8 mouse cellular contexts compared by ENCODE assay signal in the genomic region with DNA sequence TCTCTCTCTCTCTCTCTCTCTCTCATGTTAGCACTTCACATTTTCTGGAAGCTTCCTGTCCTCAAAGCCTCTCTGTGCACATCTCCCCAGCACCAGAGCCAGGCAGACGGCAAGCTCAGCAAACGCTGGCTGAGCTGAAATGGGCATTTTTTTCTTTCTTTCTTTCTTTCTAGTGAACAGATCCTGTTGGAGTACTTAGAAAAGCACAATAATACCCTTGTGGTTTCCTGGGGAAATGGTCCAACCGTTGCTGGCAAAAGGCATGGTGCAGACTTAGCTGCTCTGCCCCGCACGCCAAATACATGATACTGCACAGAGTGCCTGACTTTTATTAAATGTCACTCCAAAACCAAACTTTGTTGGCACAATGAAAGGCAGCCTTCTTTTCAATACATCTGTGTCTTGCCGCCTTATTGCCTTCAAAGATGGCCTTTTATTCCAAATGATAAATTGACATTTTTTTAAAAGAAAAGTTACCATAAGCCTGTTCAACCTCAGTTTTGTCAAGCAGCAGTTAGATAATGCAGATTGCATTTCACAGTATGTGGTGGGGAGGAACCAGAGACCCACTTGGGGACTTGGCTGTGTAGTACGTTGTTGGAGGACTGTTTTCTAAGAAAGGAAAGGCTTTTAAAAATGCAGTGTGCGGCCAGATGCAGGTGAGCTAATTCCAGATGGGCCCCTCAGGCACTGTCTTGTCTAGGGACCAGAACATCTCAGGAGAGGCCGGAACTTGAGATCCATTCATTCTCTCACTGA. TPM values are rescaled to one million over a fixed set of nuclear protein-coding genes. Genes with fewer than 3 reads are reported as not detected.
A peak's percentile ranks its signal among the peaks of the same experiment; 100 is the strongest.
DNase-seq lines count a peak whose midpoint lies in the region; ATAC-seq and TF ChIP-seq lines count a peak whose summit lies in the region.

No protein-coding gene starts in this region.

- no peak for TF ChIP-seq POLR2A in kidney, adult 2 months (IDR thresholded peaks at IDR 0.05; ENCODE audit: low read depth, low read length)

- no peak for TF ChIP-seq CTCF in kidney, adult 2 months (conservative IDR thresholded peaks at IDR 0.05; ENCODE audit: insufficient read depth, insufficient read length, low read depth, low read length)

- no peaks in the 10 kb centered on the region for H3K4me1 ChIP-seq in kidney, adult 2 months (ENCODE audit: control insufficient read depth, insufficient read depth, low read length)
- H3K4me1 ChIP-seq in kidney, embryonic 14.5 days (ENCODE audit: control insufficient read depth, insufficient read depth, low read length), result peaks cover 9% of the 10 kb centered on the region
- H3K4me1 ChIP-seq in embryonic facial prominence, embryonic 10.5 days, result peaks cover 45% of the 10 kb centered on the region
- peaks cover 12% of the 10 kb centered on the region for H3K4me1 ChIP-seq in heart, embryonic 12.5 days (replicated peaks)
- H3K4me1 ChIP-seq in midbrain, embryonic 10.5 days, result peaks cover 57% of the 10 kb centered on the region
- no peaks in the 10 kb centered on the region for H3K4me1 ChIP-seq in liver, embryonic 11.5 days (replicated peaks; ENCODE audit: control insufficient read depth, insufficient read depth, low read length)

- H3K4me2 ChIP-seq in kidney, embryonic 14.5 days (replicated peaks; ENCODE audit: low read depth, low read length), result no peak overlapping the region
- no peak overlapping the region for H3K4me2 ChIP-seq in heart, embryonic 12.5 days
- no peak overlapping the region for H3K4me2 ChIP-seq in liver, embryonic 11.5 days

- peak; percentile 19 for DNase-seq in kidney, adult 2 months
- no peak for DNase-seq in embryonic facial prominence, embryonic 10.5 days (ENCODE audit: low spot score)
- DNase-seq in midbrain, embryonic 10.5 days (ENCODE audit: low spot score), result no peak
- DNase-seq in liver, embryonic 11.5 days (ENCODE audit: low spot score), result no peak
- no peak for DNase-seq in ovary, adult 18-20 months (ENCODE audit: low spot score)
- no peak for DNase-seq in kidney, postnatal 10 days

- ATAC-seq in kidney, embryonic 14.5 days (ENCODE audit: low FRiP score, low TSS enrichment), result no peak
- peak; percentile 61; the same call in 1 of the 2 replicates for ATAC-seq in heart, embryonic 12.5 days (ENCODE audit: insufficient number of reproducible peaks, low FRiP score)
- ATAC-seq in liver, embryonic 11.5 days (replicated peaks; ENCODE audit: low FRiP score), result no peak

- peaks cover 3% of the 10 kb centered on the region; the same call in 1 of the 2 replicates for H3K36me3 ChIP-seq in kidney, adult 2 months (ENCODE audit: control insufficient read depth, insufficient read depth, low read length)
- no peaks in the 10 kb centered on the region for H3K36me3 ChIP-seq in kidney, embryonic 14.5 days (ENCODE audit: control insufficient read depth, insufficient read depth, low read length)
- H3K36me3 ChIP-seq in embryonic facial prominence, embryonic 10.5 days (replicated peaks), result no peaks in the 10 kb centered on the region
- H3K36me3 ChIP-seq in heart, embryonic 12.5 days, result no peaks in the 10 kb centered on the region
- H3K36me3 ChIP-seq in midbrain, embryonic 10.5 days, result no peaks in the 10 kb centered on the region
- H3K36me3 ChIP-seq in liver, embryonic 11.5 days (ENCODE audit: control insufficient read depth, insufficient read depth, low read length), result no peaks in the 10 kb centered on the region

- no peaks in the 10 kb centered on the region for H3K27me3 ChIP-seq in kidney, adult 2 months (replicated peaks; ENCODE audit: control insufficient read depth, insufficient read depth, low read length)
- no peaks in the 10 kb centered on the region for H3K27me3 ChIP-seq in kidney, embryonic 14.5 days (ENCODE audit: control insufficient read depth, insufficient read depth, low read length)
- no peaks in the 10 kb centered on the region for H3K27me3 ChIP-seq in embryonic facial prominence, embryonic 10.5 days (replicated peaks; ENCODE audit: low read depth, poor library complexity, severe bottlenecking)
- H3K27me3 ChIP-seq in heart, embryonic 12.5 days (replicated peaks), result 0 out of 2 replicates have a peak, but pooled peaks cover 4% of the 10 kb centered on the region
- H3K27me3 ChIP-seq in midbrain, embryonic 10.5 days (ENCODE audit: low read depth, poor library complexity, severe bottlenecking), result peaks cover 16% of the 10 kb centered on the region
- no peaks in the 10 kb centered on the region for H3K27me3 ChIP-seq in liver, embryonic 11.5 days (replicated peaks; ENCODE audit: control insufficient read depth, insufficient read depth, low read length)

- H3K9me3 ChIP-seq in kidney, embryonic 14.5 days (ENCODE audit: control insufficient read depth, low read length), result no peaks in the 10 kb centered on the region
- no peaks in the 10 kb centered on the region for H3K9me3 ChIP-seq in embryonic facial prominence, embryonic 10.5 days
- no peaks in the 10 kb centered on the region for H3K9me3 ChIP-seq in heart, embryonic 12.5 days (replicated peaks)
- no peaks in the 10 kb centered on the region for H3K9me3 ChIP-seq in midbrain, embryonic 10.5 days (replicated peaks)
- H3K9me3 ChIP-seq in liver, embryonic 11.5 days (ENCODE audit: control insufficient read depth, low read length), result no peaks in the 10 kb centered on the region

- H3K9ac ChIP-seq in kidney, embryonic 14.5 days (ENCODE audit: low read depth, low read length), result no peak overlapping the region
- no peak overlapping the region for H3K9ac ChIP-seq in heart, embryonic 12.5 days
- no peak overlapping the region for H3K9ac ChIP-seq in liver, embryonic 11.5 days (ENCODE audit: low read depth, low read length)

- H3K4me3 ChIP-seq in kidney, adult 2 months (ENCODE audit: insufficient read depth, low read depth, low read length), result no peak overlapping the region
- H3K4me3 ChIP-seq in kidney, embryonic 14.5 days (ENCODE audit: low read length), result no peak overlapping the region
- H3K4me3 ChIP-seq in embryonic facial prominence, embryonic 10.5 days, result no peak overlapping the region
- H3K4me3 ChIP-seq in heart, embryonic 12.5 days, result no peak overlapping the region
- no peak overlapping the region for H3K4me3 ChIP-seq in midbrain, embryonic 10.5 days
- H3K4me3 ChIP-seq in liver, embryonic 11.5 days (ENCODE audit: low read depth, low read length), result no peak overlapping the region

- 76% methylated on average over 9 of the region's 9 CpGs for WGBS in kidney, adult 2 months
- 85% methylated on average over 9 of the region's 9 CpGs for WGBS in kidney, embryonic 14.5 days
- 71% methylated on average over 9 of the region's 9 CpGs for WGBS in embryonic facial prominence, embryonic 10.5 days
- 63% methylated on average over 9 of the region's 9 CpGs for WGBS in heart, embryonic 12.5 days
- 71% methylated on average over 9 of the region's 9 CpGs for WGBS in midbrain, embryonic 10.5 days
- WGBS in liver, embryonic 11.5 days, result 62% methylated on average over 9 of the region's 9 CpGs

- H3K27ac ChIP-seq in kidney, adult 2 months (ENCODE audit: insufficient read depth, low read depth, low read length), result no peak overlapping the region
- H3K27ac ChIP-seq in kidney, embryonic 14.5 days (ENCODE audit: low read depth, low read length), result no peak overlapping the region
- H3K27ac ChIP-seq in embryonic facial prominence, embryonic 10.5 days (replicated peaks), result peak overlapping the region; percentile 69
- H3K27ac ChIP-seq in heart, embryonic 12.5 days (ENCODE audit: poor library complexity, severe bottlenecking), result no peak overlapping the region
- peak overlapping the region; percentile 55 for H3K27ac ChIP-seq in midbrain, embryonic 10.5 days (replicated peaks)
- no peak overlapping the region for H3K27ac ChIP-seq in liver, embryonic 11.5 days (ENCODE audit: low read depth, low read length)

RNA-seq across cellular contexts. Expression of a gene that starts 46.9 kb away (rescaled TPM):
- not detected in 2 replicates for polyA plus RNA-seq in kidney, adult 2 months (2012; rRNA removed)
- not detected in 2 replicates for polyA plus RNA-seq in kidney, embryonic 14.5 days (2014; fragmentation: Nextera tagmentation; extraction: Ambion mirVana)
- polyA plus RNA-seq in embryonic facial prominence, embryonic 10.5 days (2016; fragmentation: Nextera tagmentation; extraction: Ambion mirVana), result not detected in 2 replicates
- polyA plus RNA-seq in heart, embryonic 12.5 days (2016; fragmentation: Nextera tagmentation; extraction: Ambion mirVana), result not detected in 2 replicates
- polyA plus RNA-seq in midbrain, embryonic 10.5 days (2016; fragmentation: Nextera tagmentation; extraction: Ambion mirVana), result not detected in 2 replicates
- polyA plus RNA-seq in liver, embryonic 11.5 days (2014; fragmentation: Nextera tagmentation; extraction: Ambion mirVana), result not detected in 2 replicates

Comparison
In these comparisons a context has a peak if more than half of its experiments do, and no peak if none do; other contexts are left out.
1. H3K27ac ChIP-seq: peak in embryonic facial prominence, embryonic 10.5 days (single experiment) and midbrain, embryonic 10.5 days (single experiment); none in kidney, adult 2 months (single experiment), kidney, embryonic 14.5 days (single experiment), heart, embryonic 12.5 days (single experiment) and liver, embryonic 11.5 days (single experiment).